In genomic region chr4:134831934-134832333, GRCm38 (mm10) we compare ENCODE assay signal across 16 mouse cellular contexts. TPM values are rescaled to one million over a fixed set of nuclear protein-coding genes. Genes with fewer than 3 reads are reported as not detected.
DNase-seq lines count a peak whose midpoint lies in the region; TF ChIP-seq lines count a peak whose summit lies in the region.
"Had no signal": no experiment of that assay in that cellular context is flagged by ENCODE, and none has a peak within 500 bp of the region (broad histone marks: within the 10 kb centered on the region; RNA-seq: fewer than 3 reads in every experiment).

No protein-coding gene starts in this region.

- TF ChIP-seq CTCF in heart, adult 2 months (IDR thresholded peaks at IDR 0.05), result no peak

- peak; percentile 21 for DNase-seq in heart, adult 11 months
- no peak for DNase-seq in heart, adult 2 months
- no peak for DNase-seq in layer of hippocampus, adult 9-11 months
- DNase-seq: adrenal gland, adult 2 months; adrenal gland, adult 8-10 months; adrenal gland, postnatal 10 days; adrenal gland, postnatal 14 days; adrenal gland, postnatal 25 days; adrenal gland, postnatal 36 days; B cell, adult 2 months; cerebellum, adult 11 months; cerebellum, adult 11-12 months; cerebellum, adult 18-20 months had no signal

- TF ChIP-seq POLR2A in heart, adult 2 months (IDR thresholded peaks at IDR 0.05; ENCODE audit: insufficient read depth, low read depth, low read length), result no peak
- TF ChIP-seq POLR2A in myocyte (IDR thresholded peaks at IDR 0.05; ENCODE audit: insufficient read length, low read depth), result no peak

- H3K27ac ChIP-seq in heart, adult 2 months, result no peak overlapping the region

- peaks cover 6% of the 10 kb centered on the region; the same call in 1 of the 2 replicates for H3K36me3 ChIP-seq in heart, adult 2 months (ENCODE audit: control insufficient read depth, insufficient read depth, low read length)
- H3K36me3 ChIP-seq in myocyte (ENCODE audit: control insufficient read depth, insufficient read depth), result peaks cover 16% of the 10 kb centered on the region

- H3K79me2 ChIP-seq in heart, adult 2 months (replicated peaks; ENCODE audit: control insufficient read depth, insufficient read depth, low read length), result no peaks in the 10 kb centered on the region
- H3K79me2 ChIP-seq in myocyte (ENCODE audit: control insufficient read depth, insufficient read depth), result peaks cover 10% of the 10 kb centered on the region

- whole genome bisulfite sequencing in heart, adult 2 months, result 89% methylated on average over 3 of the region's 3 CpGs

- no peak overlapping the region for H3K4me3 ChIP-seq in heart, adult 2 months
- no peak overlapping the region for H3K4me3 ChIP-seq in myocyte

- no peak for TF ChIP-seq EP300 in heart, adult 2 months (IDR thresholded peaks at IDR 0.05; ENCODE audit: insufficient read depth, low read depth, low read length)

- H3K4me2 ChIP-seq in myocyte (ENCODE audit: low read depth), result no peak overlapping the region

- H3ac ChIP-seq in myocyte (ENCODE audit: control insufficient read depth, insufficient read length), result no peak overlapping the region

- H3K27me3 ChIP-seq in heart, adult 2 months (ENCODE audit: control insufficient read depth, insufficient read depth, low read length), result no peaks in the 10 kb centered on the region
- H3K27me3 ChIP-seq in myocyte (ENCODE audit: control insufficient read depth, insufficient read depth, insufficient read length), result no peaks in the 10 kb centered on the region
- H3K27me3 ChIP-seq: CH12.LX, Patski had no signal

- H3K9ac ChIP-seq in heart, adult 2 months (ENCODE audit: low read depth, low read length), result no peak overlapping the region

- no peaks in the 10 kb centered on the region for H3K4me1 ChIP-seq in heart, adult 2 months (ENCODE audit: control insufficient read depth, insufficient read depth, low read length)

- intact Hi-C loops in heart, adult 2 months (cut with DNase I), result no loop called here

TF ChIP-seq in myocyte, 11 proteins besides CTCF, POLR2A, EP300 and RAD21:
- TF ChIP-seq TCF12 (IDR thresholded peaks at IDR 0.05; ENCODE audit: insufficient read depth, poor library complexity, severe bottlenecking) (no peak), E2F4 (IDR thresholded peaks at IDR 0.05; ENCODE audit: insufficient read depth) (no peak), POLR2AphosphoS2 (IDR thresholded peaks at IDR 0.05; ENCODE audit: insufficient read length, low read depth) (no peak), MYOD1 (IDR thresholded peaks at IDR 0.05; ENCODE audit: control insufficient read depth in 1 of 3, insufficient read length in 2 of 3, low read depth in 2 of 3) (peak; percentile 30 to 63 (median 41)), MYOG (IDR thresholded peaks at IDR 0.05; ENCODE audit: control insufficient read depth in 1 of 3, insufficient read depth in 1 of 3, insufficient read length in 2 of 3, low read depth in 2 of 3) (peak in 1 of 3 experiments; percentile 74), REST (IDR thresholded peaks at IDR 0.05; ENCODE audit: insufficient read depth, insufficient read length) (no peak), MAX (IDR thresholded peaks at IDR 0.05; ENCODE audit: low read depth) (no peak), SRF (IDR thresholded peaks at IDR 0.05; ENCODE audit: control insufficient read depth, insufficient read length, low read depth) (no peak), TCF3 (IDR thresholded peaks at IDR 0.05; ENCODE audit: insufficient read length, low read depth) (no peak), CEBPB (IDR thresholded peaks at IDR 0.05; ENCODE audit: insufficient read depth, poor library complexity, severe bottlenecking) (no peak), USF1 (IDR thresholded peaks at IDR 0.05; ENCODE audit: low read depth) (no peak)

RNA-seq across cellular contexts. Expression of gene Maco1, which starts 21.2 kb away (rescaled TPM):
- total RNA-seq in heart, adult 2 months (2021), result 10 to 100 TPM; 16.9 to 23.4 TPM
- 5.5 and 9.2 TPM in 2 replicates for polyA plus RNA-seq in heart, adult 2 months (2012; rRNA removed)
- polyA plus RNA-seq in myocyte (2012; fragmentation: generic; extraction: Trizol), result 19.6 TPM

RNA-seq across cellular contexts. Expression of gene Rhd, which starts 32.4 kb away (rescaled TPM):
- 1 to 10 TPM; 3.2 to 5.7 TPM for total RNA-seq in heart, adult 2 months (2021)
- 5.8 and 6.0 TPM in 2 replicates for polyA plus RNA-seq in heart, adult 2 months (2012; rRNA removed)
- polyA plus RNA-seq in myocyte (2012; fragmentation: generic; extraction: Trizol), result 0.98 TPM
- total RNA-seq: adrenal gland, adult 2 months had no signal
